Mouse (Mus musculus) monocyte, adult 5-6 weeks (primary cell): ENCODE data around the gene Ctnna3. TPM values are rescaled to one million over a fixed set of nuclear protein-coding genes. Genes with fewer than 3 reads are reported as not detected.
"Not testable (repeated sequence)": the region's sequence is repeated elsewhere in the genome, so short reads cannot be mapped to it uniquely, and the experiment has no call there.

Experiments used
- ATAC-seq: fragments of 153-309, 156-312 bp; replicated peaks from 2 replicates; pipeline ENCODE4 v1.8.0; 2017; ENCODE audit warnings: mild to moderate bottlenecking; ENCODE audit not compliant: low TSS enrichment, insufficient number of reproducible peaks, severe bottlenecking, poor library complexity, low FRiP score
- total RNA-seq: library from RNA; stranded (forward); fragments of 200-1000, 200-491, 200-594 nt; gene quantifications from 3 replicates; pipeline ENCODE4 v1.2.3, GENCODE M21; 2017

Ctnna3 gene
- total RNA-seq = not detected in 3 replicates

DNA sequence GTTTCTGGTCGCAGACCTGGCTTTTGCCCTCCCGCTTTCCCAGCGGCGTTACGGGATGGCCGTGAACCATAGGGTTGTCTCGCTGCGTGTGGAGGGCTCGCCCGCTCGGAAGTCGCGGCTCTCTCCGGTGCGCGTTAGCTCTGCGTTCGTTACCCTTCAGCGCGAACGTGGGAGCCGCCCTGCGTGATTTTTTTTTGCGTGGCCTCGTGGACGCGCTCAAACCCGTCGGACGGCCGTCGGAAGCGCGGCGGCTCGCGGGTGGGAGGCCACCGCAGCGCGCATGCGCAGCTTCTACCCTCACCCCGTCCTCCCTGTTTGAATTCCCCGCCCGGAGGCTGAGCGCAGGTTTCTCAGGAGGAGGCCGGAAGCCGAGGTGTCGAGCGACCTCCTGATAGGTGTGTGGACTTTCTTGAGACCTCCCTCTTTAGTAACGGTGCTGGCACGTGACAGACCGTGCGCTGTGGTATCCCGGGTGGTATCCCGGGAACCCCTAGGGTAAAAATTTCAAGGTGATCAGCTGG, at the start of gene Ctnna3:
Gene Ctnna3 (plus strand): TSS at position 314 of the 521 bp plus-strand sequence.
- ATAC-seq = peak; percentile 79

DNA sequence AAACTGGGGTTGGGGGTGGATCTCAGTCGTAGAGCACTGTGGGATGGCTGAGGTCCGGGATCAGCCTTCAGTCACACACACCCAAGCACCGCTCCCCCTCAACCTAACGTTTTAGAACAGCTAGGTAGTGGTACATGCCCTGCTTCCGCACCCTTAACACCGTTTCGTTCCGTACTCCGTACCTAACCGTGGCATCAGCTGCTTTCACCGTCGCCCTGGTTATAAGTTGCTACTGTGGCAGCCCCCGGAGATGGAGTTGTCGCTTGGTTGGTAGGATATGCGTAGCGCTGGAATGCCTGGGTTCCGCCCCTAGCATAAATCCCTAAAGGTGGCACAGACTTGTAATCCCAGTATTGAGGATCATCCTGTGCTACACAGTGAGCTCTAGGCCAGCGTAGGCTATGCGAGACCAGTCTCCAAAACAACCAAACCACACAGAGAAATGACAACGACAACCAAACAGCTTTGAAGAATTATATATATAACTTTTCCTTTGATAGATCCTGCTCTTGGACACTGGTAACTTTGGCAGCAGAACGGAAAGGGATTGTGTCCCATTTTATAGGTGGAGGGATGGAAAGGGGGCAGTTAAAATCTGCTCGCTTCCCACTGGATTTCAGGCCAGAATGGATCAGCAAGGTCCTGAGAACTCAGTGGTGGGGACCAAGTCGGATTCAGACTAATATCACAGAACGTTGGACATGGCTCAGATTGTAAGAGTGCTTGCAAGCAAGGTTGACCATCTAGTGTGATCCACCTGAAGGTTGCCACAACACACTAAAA, 48.2 kb upstream of the Ctnna3 start, which contains the start of gene Sirt1:
Gene Sirt1 (minus strand): TSS at position 207 of the 783 bp plus-strand sequence.
- ATAC-seq = no peak

- peak; percentile 95 for ATAC-seq
These were observed 47.3 kb upstream of the Ctnna3 start, which contains the start of gene Dnajc12 for GRCm38 (mm10) chr10:63382372-63383279. Gene Dnajc12 (plus strand): TSS chr10:63382443.

DNA sequence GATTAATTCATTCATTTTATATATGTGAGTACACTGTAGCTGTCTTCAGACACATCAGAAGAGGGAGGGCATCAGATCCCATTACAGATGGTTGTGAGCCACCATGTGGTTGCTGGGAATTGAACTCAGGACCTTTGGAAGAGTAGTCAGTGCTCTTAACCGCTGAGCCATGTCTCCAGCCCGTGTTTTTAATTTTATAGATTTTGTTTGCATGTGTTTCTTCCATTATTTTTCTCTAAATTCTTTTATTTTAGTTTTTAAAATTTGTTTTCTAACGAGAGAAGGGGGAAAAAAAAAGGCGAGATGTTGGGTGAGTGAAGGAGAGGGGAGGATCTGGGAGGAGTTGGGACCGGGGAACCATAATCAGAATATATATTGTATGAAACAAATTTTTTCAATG, 44.0 kb upstream of the Ctnna3 start:
- ATAC-seq = not testable (repeated sequence)

GRCm38 (mm10) chr10:63386444-63386843, 43.5 kb upstream of the Ctnna3 start:
- peak; percentile 78 for ATAC-seq

GRCm38 (mm10) chr10:63386991-63387390, 42.9 kb upstream of the Ctnna3 start:
- ATAC-seq = no peak

- no peak for ATAC-seq
These were observed 41.0 kb upstream of the Ctnna3 start for GRCm38 (mm10) chr10:63388948-63389347.

DNA sequence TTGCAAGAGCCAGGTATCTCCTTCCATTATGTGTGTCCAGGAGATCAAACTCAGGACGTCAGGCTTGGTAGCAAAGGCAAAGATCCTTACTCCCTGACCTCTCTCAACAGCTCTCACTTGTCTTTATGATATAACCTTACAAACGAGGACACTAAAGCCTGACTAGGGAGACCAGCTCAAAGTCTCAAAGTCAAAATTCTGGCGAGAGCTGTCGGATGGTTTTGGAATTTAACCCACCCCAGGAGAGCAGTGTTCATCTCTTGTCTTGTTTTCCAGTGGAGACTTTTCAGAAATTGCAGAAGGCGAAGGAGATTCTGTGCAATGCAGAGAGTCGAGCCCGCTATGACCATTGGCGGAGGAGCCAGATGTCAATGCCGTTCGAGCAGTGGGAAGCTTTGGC, 32.9 kb upstream of the Ctnna3 start:
- ATAC-seq = no peak

DNA sequence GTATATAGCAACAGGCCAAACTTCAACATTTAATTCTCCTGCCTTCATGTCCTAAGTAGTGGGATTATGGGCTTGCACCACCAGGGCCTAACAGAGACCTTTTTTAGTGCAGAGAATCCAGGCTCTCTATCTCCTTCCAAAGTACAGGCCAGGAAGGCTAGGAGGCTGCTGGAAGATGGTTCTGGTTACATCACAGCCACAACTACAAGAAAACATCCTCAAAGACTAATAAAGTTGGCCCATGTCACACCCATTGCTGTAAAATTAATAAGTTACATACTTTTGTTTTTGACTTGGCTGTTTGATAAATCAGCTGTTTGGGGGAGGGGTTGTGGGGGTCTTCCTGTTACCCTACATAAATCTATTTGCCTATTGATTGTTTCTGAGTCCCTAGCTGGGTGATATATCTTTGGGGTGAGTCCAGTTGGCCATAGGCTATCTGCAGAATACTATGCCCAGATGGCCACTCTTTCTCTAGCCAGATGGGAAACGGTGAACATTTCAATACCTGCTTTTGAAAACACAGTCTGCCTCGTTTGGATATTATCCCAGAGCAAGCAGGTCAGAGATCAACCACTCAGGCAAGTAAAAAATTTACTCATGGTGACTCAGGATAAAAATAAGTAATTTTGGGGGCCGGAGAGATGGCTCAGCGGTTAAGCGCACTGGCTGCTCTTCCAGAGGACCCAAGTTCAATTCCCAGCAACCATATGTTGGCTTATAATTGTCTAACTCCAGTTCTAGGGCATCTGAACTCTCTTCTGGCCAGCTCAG, 27.0 kb upstream of the Ctnna3 start:
- no peak for ATAC-seq

- ATAC-seq = no peak
These were observed 26.3 kb upstream of the Ctnna3 start for GRCm38 (mm10) chr10:63403636-63404035.

DNA sequence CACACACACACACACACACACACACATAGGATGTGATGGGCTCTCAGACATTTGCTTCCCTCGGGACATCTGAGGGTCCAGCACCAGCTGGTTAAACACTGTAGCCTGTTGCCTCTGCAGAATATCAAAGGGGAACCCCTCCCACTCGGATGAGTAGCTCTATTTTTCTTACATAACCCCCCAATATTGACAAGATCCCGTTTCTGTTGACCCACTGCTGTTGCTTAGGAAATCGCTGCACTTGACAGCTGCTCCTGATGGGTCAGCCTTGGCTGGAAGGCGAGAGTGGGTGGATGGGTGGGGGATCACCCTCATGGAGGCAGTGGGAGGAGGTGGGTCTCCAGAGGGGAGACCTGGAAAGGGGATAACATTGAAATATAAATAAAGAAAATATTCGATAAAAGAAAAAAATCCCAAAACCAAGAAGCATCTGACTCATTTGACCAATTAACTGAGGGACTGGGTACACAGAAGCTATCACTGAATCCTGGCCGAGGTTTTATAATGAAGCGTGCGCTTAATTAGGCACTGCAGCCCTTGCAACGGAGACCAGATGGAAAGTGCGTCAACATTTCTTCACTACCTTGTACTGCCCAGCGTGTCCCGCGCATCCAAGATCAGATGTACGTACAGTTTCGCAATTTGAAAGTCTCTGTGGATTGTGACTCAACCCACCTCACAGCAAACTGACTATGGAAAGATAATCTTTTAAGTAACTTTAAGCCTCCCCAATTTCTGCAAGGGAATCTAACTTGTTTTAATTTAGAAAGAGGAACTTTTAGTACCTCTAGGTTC, 19.5 kb upstream of the Ctnna3 start:
- no peak for ATAC-seq

DNA sequence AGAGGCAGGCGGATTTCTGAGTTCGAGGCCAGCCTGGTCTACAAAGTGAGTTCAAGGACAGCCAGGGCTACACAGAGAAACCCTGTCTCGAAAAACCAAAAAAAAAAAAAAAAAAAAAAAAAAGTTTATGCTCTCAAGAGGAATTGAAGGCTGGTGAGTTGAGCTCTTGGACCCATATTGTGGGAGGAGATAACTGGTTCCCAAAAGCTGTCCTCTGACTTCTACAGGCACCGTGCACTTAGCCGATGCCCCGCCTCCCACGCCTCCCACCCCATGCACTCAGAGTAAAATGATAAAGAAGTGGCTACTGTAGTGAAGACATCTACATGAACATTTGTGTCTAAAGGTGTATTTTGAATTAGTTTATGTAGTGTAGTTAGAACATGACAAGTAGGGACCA, 18.2 kb upstream of the Ctnna3 start:
- ATAC-seq = not testable (repeated sequence)

DNA sequence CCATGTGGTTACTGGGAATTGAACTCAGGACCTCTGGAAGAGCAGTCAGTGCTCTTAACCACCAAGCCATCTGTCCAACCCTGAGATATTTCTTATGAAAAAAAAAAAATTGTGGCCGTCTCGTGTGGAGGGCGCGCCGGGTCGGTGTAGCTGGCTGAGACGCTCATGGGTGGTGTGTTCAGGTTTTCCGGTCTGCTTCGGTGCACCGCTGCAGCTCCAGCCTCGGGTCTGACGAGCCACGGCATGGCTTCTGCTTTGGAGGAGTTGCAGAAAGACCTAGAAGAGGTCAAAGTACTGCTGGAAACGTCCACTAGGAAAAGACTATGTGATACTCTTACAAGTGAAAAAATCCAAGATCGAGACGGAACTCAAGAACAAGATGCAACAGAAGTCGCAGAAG, 17.1 kb upstream of the Ctnna3 start:
- ATAC-seq = no peak

- no peak for ATAC-seq
These were observed 14.6 kb upstream of the Ctnna3 start for GRCm38 (mm10) chr10:63415287-63415686.

DNA sequence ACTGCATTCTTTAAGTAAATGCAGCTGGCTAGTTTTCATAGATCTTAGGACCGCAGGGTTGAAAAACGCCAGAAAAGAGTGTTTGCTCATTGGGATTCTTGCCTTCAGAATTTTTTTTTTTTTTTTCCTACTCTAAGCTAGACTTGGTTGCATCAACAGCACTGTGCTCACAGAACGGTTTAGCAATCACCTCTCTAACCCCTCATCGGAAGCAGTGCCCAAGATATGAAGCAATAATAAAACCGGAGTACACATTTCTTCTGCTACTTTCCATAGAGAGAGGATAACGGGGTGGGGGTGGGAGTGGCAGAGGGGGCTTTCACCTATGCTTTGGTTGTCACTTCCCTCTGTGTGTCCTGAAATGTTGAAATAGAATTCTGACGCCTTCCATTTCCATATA, 14.0 kb upstream of the Ctnna3 start:
- ATAC-seq = no peak

DNA sequence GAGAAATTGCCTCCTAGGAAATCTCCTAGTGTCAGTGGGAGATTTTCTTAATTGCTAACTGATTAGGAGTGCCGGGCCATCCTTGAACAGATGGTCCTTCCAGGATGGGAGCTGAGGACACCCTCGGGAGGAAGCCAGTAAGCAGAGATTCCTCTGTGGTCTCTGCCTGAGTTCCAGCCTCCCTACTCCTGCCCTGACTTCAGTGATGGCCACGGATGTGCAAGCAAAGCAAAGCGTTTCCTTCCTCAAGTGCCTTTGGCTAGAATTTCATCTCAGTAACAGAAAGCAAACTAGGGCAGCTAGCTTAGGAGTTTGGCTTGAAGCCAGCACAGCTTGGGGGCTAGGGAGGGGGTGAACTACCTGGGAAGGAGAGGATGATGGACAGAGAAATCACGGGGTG, 12.8 kb upstream of the Ctnna3 start:
- no peak for ATAC-seq

- ATAC-seq = peak; percentile 48
These were observed 7.9 kb upstream of the Ctnna3 start, which contains the start of gene Gm7075 for GRCm38 (mm10) chr10:63421739-63422735. Gene Gm7075 (minus strand): TSS chr10:63421789.
